Comparison of ENCODE assay signal across 18 mouse cellular contexts in genomic region chr15:59721420-59721819, GRCm38 (mm10).
DNase-seq lines count a peak whose midpoint lies in the region; ATAC-seq and TF ChIP-seq lines count a peak whose summit lies in the region.
"Had no signal": no experiment of that assay in that cellular context is flagged by ENCODE, and none has a peak within 500 bp of the region (broad histone marks: within the 10 kb centered on the region; RNA-seq: fewer than 3 reads in every experiment).

No protein-coding gene starts in this region.

- WGBS in liver, embryonic 16.5 days (ENCODE audit: insufficient replicate concordance), result 27% methylated on average over 4 of the region's 4 CpGs
- 65% methylated on average over 4 of the region's 4 CpGs for WGBS in liver, embryonic 11.5 days

- H3K36me3 ChIP-seq in liver, embryonic 16.5 days (ENCODE audit: control insufficient read depth, insufficient read depth), result no peaks in the 10 kb centered on the region
- H3K36me3 ChIP-seq in liver, embryonic 11.5 days (ENCODE audit: control insufficient read depth, insufficient read depth, low read length), result no peaks in the 10 kb centered on the region
- H3K36me3 ChIP-seq: heart, embryonic 12.5 days; neural tube, embryonic 12.5 days had no signal

- ATAC-seq in liver, embryonic 16.5 days (ENCODE audit: low read depth), result no peak
- ATAC-seq in liver, embryonic 11.5 days (replicated peaks; ENCODE audit: low FRiP score), result no peak
- ATAC-seq in common myeloid progenitor, adult 5-6 weeks (replicated peaks; ENCODE audit: low read depth, poor library complexity, severe bottlenecking), result peak; percentile 68
- ATAC-seq in monocyte, adult 5-6 weeks (replicated peaks; ENCODE audit: insufficient number of reproducible peaks, low FRiP score, low TSS enrichment, poor library complexity, severe bottlenecking), result peak; percentile 49
- ATAC-seq: hindbrain, postnatal 0 days had no signal

- no peak overlapping the region for H3K9ac ChIP-seq in liver, embryonic 16.5 days (ENCODE audit: low read depth, low read length)
- H3K9ac ChIP-seq in liver, embryonic 11.5 days (ENCODE audit: low read depth, low read length), result no peak overlapping the region
- H3K9ac ChIP-seq: heart, embryonic 12.5 days; neural tube, embryonic 12.5 days had no signal

- peak overlapping the region; percentile 31; the same call in 1 of the 2 replicates for H3K27ac ChIP-seq in gastrocnemius, adult 2 months
- H3K27ac ChIP-seq in liver, embryonic 16.5 days (ENCODE audit: low read length), result 0 out of 2 replicates have a peak overlapping the region, but pooled peaks have one; percentile 5
- H3K27ac ChIP-seq in liver, embryonic 11.5 days (ENCODE audit: low read depth, low read length), result no peak overlapping the region
- H3K27ac ChIP-seq: hindbrain, postnatal 0 days; neural tube, embryonic 12.5 days had no signal

- intact Hi-C loops in gastrocnemius, adult 2 months (cut with DNase I), result no loop called here
- intact Hi-C loops in gastrocnemius, postnatal 14 days (cut with DNase I; ENCODE audit: low total_unique reads), result no loop called here
- intact Hi-C loops in gastrocnemius, postnatal 36 days (cut with DNase I), result no loop called here

- DNase-seq in gastrocnemius, adult 2 months, result no peak
- DNase-seq in gastrocnemius, postnatal 14 days, result no peak
- DNase-seq in liver, embryonic 11.5 days (ENCODE audit: low spot score), result no peak
- no peak for DNase-seq in adrenal gland, adult 8-10 months
- no peak for DNase-seq in gastrocnemius, postnatal 36 days
- DNase-seq: cerebellum, adult 9-10 months; gastrocnemius, postnatal 25 days; heart, postnatal 4 days; kidney, adult 8-10 months; lung, adult 2 months; right cerebral cortex, postnatal 14 days had no signal

- no peak overlapping the region for H3K4me2 ChIP-seq in liver, embryonic 16.5 days (ENCODE audit: low read depth, low read length)
- H3K4me2 ChIP-seq in liver, embryonic 11.5 days, result no peak overlapping the region
- H3K4me2 ChIP-seq: heart, embryonic 12.5 days; neural tube, embryonic 12.5 days had no signal

- no peak for TF ChIP-seq CTCF in gastrocnemius, adult 2 months (IDR thresholded peaks at IDR 0.05)

- H3K4me3 ChIP-seq in gastrocnemius, adult 2 months, result no peak overlapping the region
- no peak overlapping the region for H3K4me3 ChIP-seq in liver, embryonic 16.5 days (ENCODE audit: low read depth, low read length)
- no peak overlapping the region for H3K4me3 ChIP-seq in liver, embryonic 11.5 days (ENCODE audit: low read depth, low read length)
- H3K4me3 ChIP-seq: heart, embryonic 12.5 days; neural tube, embryonic 12.5 days had no signal

- no peaks in the 10 kb centered on the region for H3K9me3 ChIP-seq in liver, embryonic 16.5 days (replicated peaks; ENCODE audit: control insufficient read depth, low read length)
- H3K9me3 ChIP-seq in liver, embryonic 11.5 days (ENCODE audit: control insufficient read depth, low read length), result no peaks in the 10 kb centered on the region
- H3K9me3 ChIP-seq: heart, embryonic 12.5 days; neural tube, embryonic 12.5 days had no signal

- peaks cover 5% of the 10 kb centered on the region; the same call in 1 of the 2 replicates for H3K4me1 ChIP-seq in liver, embryonic 16.5 days (ENCODE audit: control insufficient read depth, low read depth, low read length)
- no peaks in the 10 kb centered on the region for H3K4me1 ChIP-seq in liver, embryonic 11.5 days (replicated peaks; ENCODE audit: control insufficient read depth, insufficient read depth, low read length)
- H3K4me1 ChIP-seq: heart, embryonic 12.5 days; neural tube, embryonic 12.5 days had no signal

- no peaks in the 10 kb centered on the region for H3K27me3 ChIP-seq in liver, embryonic 16.5 days (ENCODE audit: control insufficient read depth, insufficient read depth, low read depth, low read length)
- H3K27me3 ChIP-seq in liver, embryonic 11.5 days (replicated peaks; ENCODE audit: control insufficient read depth, insufficient read depth, low read length), result no peaks in the 10 kb centered on the region
- H3K27me3 ChIP-seq: CH12.LX; heart, embryonic 12.5 days; neural tube, embryonic 12.5 days had no signal

Comparison
In these comparisons a context has a peak if more than half of its experiments do, and no peak if none do; other contexts are left out.
1. ATAC-seq: peak in common myeloid progenitor, adult 5-6 weeks (single experiment) and monocyte, adult 5-6 weeks (single experiment); none in liver, embryonic 16.5 days (single experiment) and liver, embryonic 11.5 days (single experiment).